Mouse (Mus musculus) heart, postnatal 25 days (tissue): ENCODE measurements around the gene Dgkb. TPM values are rescaled to one million over a fixed set of nuclear protein-coding genes. Genes with fewer than 3 reads are reported as not detected.

Experiments
- DNase-seq: peaks from one replicate; pipeline ENCODE4 v3.0.0; 2022; ENCODE audit warnings: low spot score
- intact Hi-C: fragments of 180-260 bp; cut with DNase I; formaldehyde crosslinking; loops from one replicate; pipeline ENCODE4 v1.15.1; 2025
- total RNA-seq, 2 experiments: library from RNA; stranded (reverse); gene quantifications; 2 replicates each; pipeline ENCODE4 v1.2.3; 2021

The Dgkb gene
- total RNA-seq, 2 experiments from 2014 or later: 0.67 to 0.88 TPM

DNA sequence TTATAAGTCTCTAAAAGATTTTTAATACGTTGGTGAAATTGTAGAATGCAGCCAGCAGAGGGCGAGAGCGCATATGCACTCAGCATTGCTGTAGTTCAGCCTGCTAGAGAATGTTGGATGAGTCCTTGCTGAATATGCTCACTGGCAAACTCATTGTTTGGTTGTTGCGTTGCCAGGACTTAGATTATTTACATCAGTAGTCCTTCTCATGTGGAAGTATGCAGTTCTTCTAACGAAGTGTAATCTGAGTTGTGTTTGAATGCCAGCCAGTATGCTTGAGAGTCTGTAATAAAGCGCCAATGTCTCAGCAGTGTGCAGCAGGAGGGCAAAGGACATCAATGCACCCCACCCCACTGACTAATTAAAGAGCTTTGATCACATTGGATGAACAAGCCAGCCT, 525.1 kb downstream of the Dgkb start:
- DNase-seq: no peak
- intact Hi-C loops: loop anchor here (2.0 to 5.0 kb wide), 2 partner anchors 435 to 1154 kb away; partner anchors contain the start of gene Etv1

- intact Hi-C loops: no loop called here
- DNase-seq: no peak
These were observed 535.0 kb downstream of the Dgkb start for GRCm38 (mm10) chr12:38352481-38352880.

DNA sequence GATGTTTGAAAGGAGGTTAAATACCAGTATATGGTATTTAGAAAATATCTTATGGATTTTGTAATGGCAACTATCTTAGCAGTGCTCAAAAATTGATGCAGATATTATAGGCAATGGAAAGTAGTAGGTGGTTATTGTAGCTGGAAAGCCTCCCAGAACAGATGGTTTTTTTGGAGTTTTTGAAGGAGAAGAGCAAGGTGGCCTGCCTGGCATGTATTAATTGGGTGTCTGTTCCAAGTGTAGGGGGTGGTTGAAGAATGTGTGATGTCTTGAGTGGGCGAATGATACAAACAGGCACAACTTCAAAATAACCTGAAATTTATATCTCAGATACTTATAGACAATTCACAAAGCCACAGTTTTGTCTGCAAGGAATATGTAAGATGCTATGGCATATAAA, 538.9 kb downstream of the Dgkb start:
- DNase-seq: no peak
- intact Hi-C loops: no loop called here

DNA sequence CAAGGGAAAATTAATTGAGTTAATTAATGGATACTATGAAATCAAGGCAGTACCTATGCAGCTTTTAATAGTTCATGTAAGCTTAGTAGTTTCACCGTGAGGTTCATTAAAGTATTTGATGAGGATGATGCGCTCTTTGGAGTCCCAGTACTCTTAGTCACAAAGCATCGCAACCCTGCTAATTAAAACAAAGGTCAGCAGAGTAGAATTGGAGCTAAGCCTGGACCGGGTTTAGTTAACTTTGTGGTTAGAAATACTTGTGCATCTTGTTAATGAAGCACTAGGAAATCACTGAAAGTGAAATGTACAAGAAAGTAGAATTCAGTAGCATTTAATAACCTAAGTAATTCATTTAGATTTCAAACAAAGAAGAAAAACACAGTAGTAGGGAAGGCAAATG, 544.0 kb downstream of the Dgkb start:
- no peak for DNase-seq
- intact Hi-C loops: no loop called here

DNA sequence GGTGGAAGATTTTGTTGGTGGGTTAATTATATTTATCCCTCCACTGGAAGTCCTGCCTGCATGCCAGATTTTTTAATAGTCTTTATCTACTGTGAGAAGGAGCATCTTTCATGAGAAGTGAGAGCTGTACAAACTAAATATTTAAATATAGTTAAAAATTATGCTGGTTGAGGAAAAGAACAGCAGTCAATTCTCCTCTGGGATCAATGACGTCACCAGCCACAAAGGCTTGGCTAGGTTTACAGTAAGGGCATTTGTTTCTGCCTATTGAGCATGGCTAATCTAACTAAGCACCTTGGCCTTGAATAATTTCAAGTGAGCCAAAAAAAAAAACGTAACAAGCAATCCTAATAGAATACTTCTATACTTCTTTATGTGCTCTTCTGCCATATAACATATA, 554.1 kb downstream of the Dgkb start:
- no peak for DNase-seq
- intact Hi-C loops: no loop called here

DNA sequence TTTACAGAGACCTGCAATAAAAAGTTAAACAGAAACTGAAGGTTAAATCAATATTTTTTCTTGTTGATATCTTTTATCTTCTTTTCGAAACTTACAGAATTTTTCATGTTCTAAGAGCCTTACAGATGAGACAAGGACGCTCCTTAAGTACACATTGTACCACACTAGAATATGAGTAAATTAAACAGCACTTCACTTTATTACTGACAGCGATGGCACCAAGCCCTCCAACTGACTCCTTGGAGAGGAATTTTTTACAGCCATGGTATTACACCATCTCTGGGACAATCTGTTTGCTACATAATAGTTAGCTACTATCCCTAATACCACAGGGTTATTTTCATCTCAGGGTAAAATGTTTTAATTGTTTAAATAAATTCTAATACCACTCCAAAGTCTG, 556.6 kb downstream of the Dgkb start:
- DNase-seq: no peak
- intact Hi-C loops: no loop called here

GRCm38 (mm10) chr12:38385942-38386341, 568.4 kb downstream of the Dgkb start:
- intact Hi-C loops: no loop called here
- no peak for DNase-seq

DNA sequence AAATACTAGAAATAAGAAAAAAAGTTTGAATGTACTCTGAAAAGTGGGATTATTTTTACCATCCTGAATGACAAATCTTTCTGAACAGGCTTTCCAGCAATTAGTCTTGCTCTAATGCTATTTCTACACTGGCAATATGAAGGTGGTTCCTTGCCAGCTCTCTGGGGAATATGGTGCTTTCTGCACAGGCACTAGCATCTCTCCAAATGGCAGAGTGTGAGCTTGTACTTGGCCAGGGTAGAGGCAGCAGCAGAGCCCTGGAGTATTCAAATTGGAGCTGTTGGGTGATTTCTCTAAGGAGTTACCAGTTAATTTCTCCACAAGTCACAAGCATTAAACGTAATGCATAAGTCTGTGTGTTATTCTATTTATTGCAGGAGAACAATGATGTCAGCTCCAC, 569.5 kb downstream of the Dgkb start:
- no peak for DNase-seq

DNA sequence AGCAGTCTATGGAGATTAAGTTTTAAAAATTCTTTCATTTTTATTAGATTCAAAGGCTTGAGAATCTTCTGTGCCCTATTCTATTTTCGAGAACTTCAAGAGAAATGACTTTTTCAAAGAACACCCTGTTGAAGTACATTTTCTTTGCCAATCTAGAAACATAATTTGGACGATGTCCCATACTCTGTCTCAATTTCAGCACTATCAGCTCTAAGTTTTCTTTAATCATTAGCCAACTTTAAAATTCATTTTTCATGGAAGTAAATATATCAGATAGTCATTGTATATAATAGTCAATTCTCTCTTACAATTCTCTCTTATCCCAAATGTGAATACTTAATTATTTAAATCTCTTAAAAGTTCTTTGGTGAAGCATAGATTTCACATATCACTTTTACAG, 570.1 kb downstream of the Dgkb start:
- intact Hi-C loops: no loop called here
- DNase-seq: no peak

More for the DNA sequence above, 569.5 kb downstream of the Dgkb start:
- intact Hi-C loops: no loop called here

DNA sequence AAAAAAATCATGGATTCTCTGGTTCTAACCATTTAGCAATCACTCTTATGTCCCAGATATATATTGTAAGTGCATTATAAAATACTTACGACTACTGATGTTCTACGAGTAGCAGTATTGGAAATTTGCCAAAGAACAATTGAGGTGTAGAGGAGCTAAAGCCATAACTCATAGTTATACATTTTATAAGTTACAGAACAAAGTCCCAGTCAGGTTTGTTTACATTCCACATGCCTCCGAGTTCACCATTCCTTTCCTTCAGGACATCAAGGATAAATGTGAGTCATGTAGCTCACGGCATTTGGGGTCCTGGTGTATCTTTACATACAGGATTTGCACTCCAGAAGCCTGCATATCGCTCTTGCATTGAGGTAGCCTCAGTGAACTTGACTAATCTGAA, 570.7 kb downstream of the Dgkb start:
- intact Hi-C loops: no loop called here
- no peak for DNase-seq

- no peak for DNase-seq
- intact Hi-C loops: no loop called here
These were observed 580.3 kb downstream of the Dgkb start for GRCm38 (mm10) chr12:38397754-38398312.

DNA sequence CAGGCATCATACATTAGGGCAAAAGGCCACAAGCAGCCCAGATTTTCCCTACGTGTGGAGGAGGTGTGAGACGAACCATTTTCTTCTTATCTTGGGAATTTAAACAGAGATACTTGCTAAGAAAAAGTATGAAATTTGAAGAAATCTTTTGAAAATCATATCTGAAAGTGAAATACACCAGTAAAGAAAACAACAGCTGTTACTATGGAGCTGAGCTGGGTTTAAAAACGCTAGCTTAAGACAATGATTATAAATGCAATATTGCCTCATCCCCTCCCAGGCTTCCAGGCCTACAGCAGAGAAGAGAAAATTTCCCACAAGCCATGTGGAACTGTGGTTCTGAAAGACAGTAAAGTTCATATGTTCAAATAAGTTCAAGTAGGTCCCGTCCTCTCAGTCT, 582.6 kb downstream of the Dgkb start:
- intact Hi-C loops: no loop called here
- no peak for DNase-seq

- intact Hi-C loops: no loop called here
- no peak for DNase-seq
These were observed 618.0 kb downstream of the Dgkb start for GRCm38 (mm10) chr12:38435364-38436130.

DNA sequence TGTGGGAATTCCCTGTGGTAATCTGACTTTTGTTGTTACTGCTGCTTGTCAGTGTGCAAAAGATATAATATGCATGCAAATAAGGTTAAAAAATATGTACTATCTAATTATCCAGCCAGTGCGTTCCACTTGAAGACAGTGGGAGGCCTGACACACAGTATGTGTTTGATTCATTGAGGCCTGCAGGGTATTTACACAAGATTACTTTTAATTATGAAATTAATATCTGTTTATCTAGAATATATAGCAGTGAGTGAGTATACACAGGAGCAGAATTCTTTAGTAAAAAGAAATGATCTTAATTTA, 618.6 kb downstream of the Dgkb start:
- DNase-seq: no peak
- intact Hi-C loops: no loop called here

GRCm38 (mm10) chr12:38450323-38451087, 633.0 kb downstream of the Dgkb start:
- no peak for DNase-seq
- intact Hi-C loops: no loop called here

- DNase-seq: no peak
- intact Hi-C loops: no loop called here
These were observed 634.2 kb downstream of the Dgkb start for GRCm38 (mm10) chr12:38451677-38452076.

GRCm38 (mm10) chr12:38468191-38468590, 650.7 kb downstream of the Dgkb start:
- intact Hi-C loops: no loop called here

GRCm38 (mm10) chr12:38468605-38469004, 651.1 kb downstream of the Dgkb start:
- intact Hi-C loops: no loop called here
- DNase-seq: no peak

More at GRCm38 (mm10) chr12:38468191-38468590, 650.7 kb downstream of the Dgkb start:
- DNase-seq: no peak

- intact Hi-C loops: no loop called here
- no peak for DNase-seq
These were observed 679.7 kb downstream of the Dgkb start for GRCm38 (mm10) chr12:38497229-38497628.

DNA sequence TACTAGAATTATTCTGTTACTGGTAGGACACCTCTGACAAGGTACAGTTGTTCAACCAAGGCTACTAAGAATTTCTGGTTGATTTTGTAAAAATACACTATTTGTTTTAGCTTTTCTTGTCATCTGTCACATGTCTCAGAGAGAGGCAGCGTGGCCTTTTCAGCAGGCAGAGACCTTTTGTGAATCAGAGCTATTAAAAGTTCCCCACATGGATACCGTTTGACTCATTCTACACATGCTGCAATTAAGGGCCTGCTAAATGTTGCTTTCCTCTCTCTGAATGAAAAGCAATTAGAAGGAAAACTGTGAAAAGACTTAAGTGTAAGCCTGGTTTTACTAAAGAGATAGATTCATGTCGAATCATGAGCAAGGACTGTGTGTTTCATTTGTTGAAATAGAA, 683.4 kb downstream of the Dgkb start:
- intact Hi-C loops: no loop called here

GRCm38 (mm10) chr12:38508195-38508594, 690.7 kb downstream of the Dgkb start:
- intact Hi-C loops: no loop called here

More for the DNA sequence above, 683.4 kb downstream of the Dgkb start:
- DNase-seq: no peak

More at GRCm38 (mm10) chr12:38508195-38508594, 690.7 kb downstream of the Dgkb start:
- no peak for DNase-seq
